Mouse (Mus musculus) embryo, embryonic 11.5 days (tissue): ENCODE measurements at regions not wholly inside any gene's neighbourhood (a gene's known extent, or its start where the extent isn't known, plus 50 kb on each side); places are given as distances from the start of the nearest gene placed in this dataset.

Experiments
- DNase-seq: peaks from one replicate; pipeline ENCODE4 v3.0.0-alpha.2; 2012; ENCODE audit warnings: low read depth, low spot score

GRCm38 (mm10) chr15:36347333-36347845, 660.2 kb downstream of the Zfp706 start:
- no peak for DNase-seq

GRCm38 (mm10) chr15:36346126-36346525, 661.4 kb downstream of the Zfp706 start:
- no peak for DNase-seq

GRCm38 (mm10) chr15:36345413-36345812, 662.2 kb downstream of the Zfp706 start:
- no peak for DNase-seq

- no peak for DNase-seq
These were observed 667.5 kb downstream of the Zfp706 start for GRCm38 (mm10) chr15:36339971-36340550.

- no peak for DNase-seq
These were observed 668.8 kb downstream of the Zfp706 start for GRCm38 (mm10) chr15:36338766-36339165.

GRCm38 (mm10) chr15:36336857-36337256, 670.7 kb downstream of the Zfp706 start:
- no peak for DNase-seq

- no peak for DNase-seq
These were observed 672.5 kb downstream of the Zfp706 start for GRCm38 (mm10) chr15:36335116-36335515.

GRCm38 (mm10) chr15:36334436-36335113, 673.0 kb downstream of the Zfp706 start:
- no peak for DNase-seq

GRCm38 (mm10) chr15:36333857-36334256, 673.7 kb downstream of the Zfp706 start:
- no peak for DNase-seq

GRCm38 (mm10) chr15:36333265-36333664, 674.3 kb downstream of the Zfp706 start:
- no peak for DNase-seq
